Mouse (Mus musculus) hindbrain, embryonic 14.5 days (tissue): ENCODE data around the gene Eml2. TPM values are rescaled to one million over a fixed set of nuclear protein-coding genes. Genes with fewer than 3 reads are reported as not detected.

ENCODE experiments used
- ATAC-seq: fragments of 200-750 bp; cut with Nextera tagmentation; 2 replicates; pipeline ENCODE4 v1.8.0; 2017; ENCODE audit warnings: moderate number of reproducible peaks, mild to moderate bottlenecking, moderate TSS enrichment, moderate library complexity; ENCODE audit not compliant: low FRiP score
- DNase-seq: peaks from one replicate; pipeline ENCODE4 v3.0.0-alpha.2; 2015; ENCODE audit warnings: low spot score
- H3K27ac ChIP-seq: fragments of 300-500 bp; sonication (generic); 2 replicates; pipeline ENCODE4 v1.5.1; 2014; ENCODE audit warnings: mild to moderate bottlenecking, moderate library complexity
- H3K27me3 ChIP-seq: fragments of 300-500 bp; sonication (generic); 2 replicates; pipeline ENCODE4 v1.6.1; 2014; ENCODE audit warnings: mild to moderate bottlenecking, low read length, mixed read lengths; ENCODE audit not compliant: control insufficient read depth, insufficient read depth
- H3K36me3 ChIP-seq: fragments of 300-500 bp; sonication (generic); replicated peaks from 2 replicates; pipeline ENCODE4 v1.6.1; 2014; ENCODE audit not compliant: control insufficient read depth, insufficient read depth
- H3K4me1 ChIP-seq: fragments of 300-500 bp; sonication (generic); replicated peaks from 2 replicates; pipeline ENCODE4 v1.6.1; 2014; ENCODE audit warnings: antibody characterized with exemption, low read length, mixed read lengths; ENCODE audit not compliant: control insufficient read depth, insufficient read depth
- H3K4me2 ChIP-seq: fragments of 300-500 bp; sonication (generic); replicated peaks from 2 replicates; pipeline ENCODE4 v1.6.1; 2014; ENCODE audit warnings: mild to moderate bottlenecking, moderate library complexity
- H3K4me3 ChIP-seq: fragments of 300-500 bp; sonication (generic); replicated peaks from 2 replicates; pipeline ENCODE4 v1.5.1; 2014; ENCODE audit warnings: mild to moderate bottlenecking, low read length
- H3K9ac ChIP-seq: fragments of 300-500 bp; sonication (generic); 2 replicates; pipeline ENCODE4 v1.6.1; 2014
- H3K9me3 ChIP-seq: fragments of 300-500 bp; sonication (generic); 2 replicates; pipeline ENCODE4 v1.6.1; 2016; ENCODE audit warnings: low read length; ENCODE audit not compliant: control insufficient read depth
- WGBS: fragments of 180-500 bp; shearing (Covaris S2); extraction: QIAGEN DNeasy Blood & Tissue Kit; methylation state at CpG from one replicate; pipeline ENCODE4 v1.1.7; 2014; 5-methylcytosine and 5-hydroxymethylcytosine counted together
- polyA plus RNA-seq: library from polyadenylated mRNA; unstranded; fragments of >200 nt; fragmentation: Nextera tagmentation; extraction: Ambion mirVana; gene quantifications from 2 replicates; pipeline ENCODE4 v1.2.1, GENCODE M21; 2014

Eml2 gene
- 3.4 and 3.6 TPM in 2 replicates for polyA plus RNA-seq

DNA sequence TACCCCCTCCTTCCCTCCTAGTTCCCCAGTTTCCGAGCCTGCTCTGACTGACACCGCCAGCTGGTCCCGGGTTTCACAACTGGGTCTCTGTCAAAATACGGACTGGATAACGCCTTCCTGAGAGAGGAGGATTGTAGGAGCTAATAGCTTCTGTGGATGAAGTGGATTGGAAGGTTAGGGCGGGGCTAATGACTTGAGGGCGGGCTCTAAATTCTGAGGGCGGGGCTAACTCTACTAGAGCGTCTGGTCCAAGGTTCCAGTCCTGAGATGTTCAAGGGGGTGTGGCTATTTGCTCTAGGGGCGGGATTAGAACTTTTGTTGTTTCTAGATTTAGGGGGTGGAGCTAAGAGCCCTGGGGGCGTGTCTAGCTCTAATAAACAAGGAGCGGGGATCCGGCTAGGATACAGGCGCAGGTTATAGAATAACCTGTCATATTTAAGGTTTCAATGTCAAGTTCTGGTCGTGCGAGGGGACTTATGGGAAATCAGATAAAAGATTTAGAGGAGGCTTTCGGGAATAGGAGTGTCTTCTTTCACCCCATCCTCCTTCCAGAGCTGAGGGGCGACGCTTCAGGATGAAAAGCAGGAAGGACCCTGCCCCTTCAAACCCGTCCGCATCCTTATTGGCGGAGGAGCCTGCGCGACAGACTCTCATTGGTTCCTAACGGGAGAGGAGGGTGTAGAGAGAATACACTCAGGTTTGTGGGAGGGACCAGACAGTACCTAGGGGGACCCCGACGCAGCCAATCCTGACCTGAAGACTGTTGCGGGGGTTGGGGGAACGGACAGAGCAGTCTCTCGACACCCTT lies at the start of gene Eml2:
TSS of gene Eml2 (plus strand) at position 714 of the 808 bp plus-strand sequence.
- ATAC-seq (peak; percentile 95), DNase-seq (peak; percentile 86)
- Histone ChIP-seq H3K4me1 (peaks cover 45% of the 10 kb centered on the region), H3K9ac (peak within 1 kb of the TSS; percentile 76), H3K27me3 (peaks cover 29% of the 10 kb centered on the region), H3K36me3 (0 out of 2 replicates have a peak, but pooled peaks cover 4% of the 10 kb centered on the region), H3K4me3 (peak within 1 kb of the TSS; percentile 61), H3K4me2 (peak within 1 kb of the TSS; percentile 84), H3K27ac (peak within 1 kb of the TSS; percentile 74), H3K9me3 (0 out of 2 replicates have a peak, but pooled peaks cover 4% of the 10 kb centered on the region)
- WGBS = 2% methylated on average over 30 of the region's 30 CpGs

- ATAC-seq = no peak
- no peaks in the 10 kb centered on the region; the same call in 1 of the 2 replicates for H3K36me3 ChIP-seq
- DNase-seq = no peak
- H3K4me3 ChIP-seq = no peak overlapping the region
- H3K9ac ChIP-seq = no peak overlapping the region
- H3K27me3 ChIP-seq = no peaks in the 10 kb centered on the region
- H3K9me3 ChIP-seq = no peaks in the 10 kb centered on the region
- no peak overlapping the region for H3K27ac ChIP-seq
- peaks cover 12% of the 10 kb centered on the region; the same call in 1 of the 2 replicates for H3K4me1 ChIP-seq
- H3K4me2 ChIP-seq = no peak overlapping the region
- 95% methylated on average over 5 of the region's 5 CpGs for WGBS
Observed at GRCm38 (mm10) chr7:19127744-19128143, 48.5 kb upstream of the Eml2 start.

GRCm38 (mm10) chr7:19129396-19129795 lies 46.8 kb upstream of the Eml2 start:
- Histone ChIP-seq H3K9me3 (no peaks in the 10 kb centered on the region), H3K9ac (no peak overlapping the region), H3K36me3 (peaks cover 1% of the 10 kb centered on the region; the same call in 1 of the 2 replicates), H3K4me3 (no peak overlapping the region), H3K27ac (no peak overlapping the region), H3K27me3 (no peaks in the 10 kb centered on the region), H3K4me1 (peaks cover 12% of the 10 kb centered on the region; the same call in 1 of the 2 replicates), H3K4me2 (no peak overlapping the region)
- DNase-seq (no peak), ATAC-seq (no peak)
- WGBS = 97% methylated on average over 5 of the region's 5 CpGs

DNA sequence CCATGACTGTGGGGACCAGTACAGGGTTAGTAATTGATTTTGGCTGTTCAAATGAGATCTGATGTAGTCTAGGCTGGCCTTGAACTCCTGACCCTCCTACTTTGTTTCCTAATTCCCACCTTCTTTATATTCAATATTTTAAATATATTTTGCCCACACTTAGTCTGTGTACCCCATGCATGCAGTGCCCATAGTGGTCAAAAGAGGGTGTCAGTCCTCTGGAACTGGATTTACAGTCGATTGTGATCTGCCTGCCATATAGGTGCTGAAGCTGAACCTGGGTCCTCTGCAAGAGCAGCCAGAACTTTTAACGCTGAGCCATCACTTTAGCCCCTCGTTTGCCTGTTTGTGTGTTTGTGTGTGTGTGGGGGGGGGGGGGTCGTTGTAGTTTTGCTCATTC lies 45.6 kb upstream of the Eml2 start:
- Histone ChIP-seq H3K4me1 (peaks cover 12% of the 10 kb centered on the region; the same call in 1 of the 2 replicates), H3K4me3 (peak overlapping the region; percentile 35), H3K4me2 (peak overlapping the region; percentile 59), H3K27ac (peak overlapping the region; percentile 88), H3K36me3 (peaks cover 12% of the 10 kb centered on the region), H3K9me3 (no peaks in the 10 kb centered on the region), H3K27me3 (no peaks in the 10 kb centered on the region), H3K9ac (peak overlapping the region; percentile 50)
- DNase-seq (no peak), ATAC-seq (no peak)
- 32% methylated on average over 4 of the region's 4 CpGs for WGBS

DNA sequence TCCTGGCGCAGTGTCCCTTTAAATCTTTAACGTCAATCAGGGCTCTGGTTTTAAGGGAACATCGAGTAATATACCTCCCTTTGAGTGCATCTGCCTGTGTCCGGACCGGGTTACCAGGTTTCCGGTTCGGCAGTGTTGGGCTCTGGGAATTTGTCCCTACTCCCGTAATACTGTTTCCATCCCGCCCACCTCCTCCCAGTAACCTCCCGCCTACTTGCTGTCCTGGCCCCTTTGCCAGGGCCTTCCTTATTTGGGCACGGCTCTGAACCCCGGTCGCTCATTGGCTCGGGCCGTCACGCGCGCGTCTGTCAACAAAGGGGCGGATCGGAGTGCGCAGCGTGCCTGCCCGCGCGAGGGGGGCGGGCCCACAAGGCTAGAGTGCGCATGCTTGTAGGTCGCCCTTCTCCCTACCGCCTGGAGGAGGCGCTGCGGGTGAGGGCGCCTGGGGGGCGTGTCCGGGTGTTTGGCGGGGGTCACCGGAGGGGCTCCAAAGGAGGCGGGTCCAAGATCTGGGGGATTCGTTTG lies 44.8 kb upstream of the Eml2 start:
- WGBS = under 1% methylated on average over 39 of the region's 39 CpGs
- no peaks in the 10 kb centered on the region for H3K27me3 ChIP-seq

DNA sequence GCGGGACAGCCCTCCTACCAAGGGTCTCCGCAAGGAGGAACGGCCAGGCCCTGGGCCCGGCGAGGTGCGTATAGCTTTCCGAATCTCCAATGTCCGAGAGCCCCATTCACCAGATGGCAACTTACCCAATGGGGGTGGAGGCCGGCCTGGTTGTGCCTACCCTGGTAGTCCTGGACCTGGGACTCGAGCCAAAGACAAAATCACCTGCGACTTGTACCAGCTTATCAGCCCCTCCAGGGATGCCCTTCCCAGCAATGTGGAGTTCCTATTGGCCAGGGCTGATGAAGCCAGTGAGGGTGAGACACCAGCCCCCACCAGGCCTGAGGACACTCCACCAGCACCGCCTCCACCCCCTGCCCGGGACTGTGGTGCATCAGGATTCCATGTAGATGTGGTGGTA lies 40.1 kb upstream of the Eml2 start:
- no peak overlapping the region for H3K4me2 ChIP-seq
- H3K36me3 ChIP-seq = peaks cover 67% of the 10 kb centered on the region
- H3K4me3 ChIP-seq = no peak overlapping the region
- 0 out of 2 replicates have a peak, but pooled peaks cover 4% of the 10 kb centered on the region for H3K4me1 ChIP-seq
- no peaks in the 10 kb centered on the region for H3K9me3 ChIP-seq
- 97% methylated on average over 13 of the region's 13 CpGs for whole genome bisulfite sequencing
- no peak overlapping the region for H3K27ac ChIP-seq
- no peak for DNase-seq
- H3K27me3 ChIP-seq = no peaks in the 10 kb centered on the region
- ATAC-seq = no peak
- no peak overlapping the region for H3K9ac ChIP-seq

More for the DNA sequence above, 44.8 kb upstream of the Eml2 start:
- Histone ChIP-seq H3K27ac (peak overlapping the region; percentile 88), H3K4me3 (peak overlapping the region; percentile 35), H3K4me2 (peak overlapping the region; percentile 59), H3K4me1 (peaks cover 12% of the 10 kb centered on the region; the same call in 1 of the 2 replicates), H3K36me3 (peaks cover 19% of the 10 kb centered on the region), H3K9me3 (no peaks in the 10 kb centered on the region), H3K9ac (peak overlapping the region; percentile 53)
- DNase-seq (peak; percentile 95), ATAC-seq (peak; percentile 98)

DNA sequence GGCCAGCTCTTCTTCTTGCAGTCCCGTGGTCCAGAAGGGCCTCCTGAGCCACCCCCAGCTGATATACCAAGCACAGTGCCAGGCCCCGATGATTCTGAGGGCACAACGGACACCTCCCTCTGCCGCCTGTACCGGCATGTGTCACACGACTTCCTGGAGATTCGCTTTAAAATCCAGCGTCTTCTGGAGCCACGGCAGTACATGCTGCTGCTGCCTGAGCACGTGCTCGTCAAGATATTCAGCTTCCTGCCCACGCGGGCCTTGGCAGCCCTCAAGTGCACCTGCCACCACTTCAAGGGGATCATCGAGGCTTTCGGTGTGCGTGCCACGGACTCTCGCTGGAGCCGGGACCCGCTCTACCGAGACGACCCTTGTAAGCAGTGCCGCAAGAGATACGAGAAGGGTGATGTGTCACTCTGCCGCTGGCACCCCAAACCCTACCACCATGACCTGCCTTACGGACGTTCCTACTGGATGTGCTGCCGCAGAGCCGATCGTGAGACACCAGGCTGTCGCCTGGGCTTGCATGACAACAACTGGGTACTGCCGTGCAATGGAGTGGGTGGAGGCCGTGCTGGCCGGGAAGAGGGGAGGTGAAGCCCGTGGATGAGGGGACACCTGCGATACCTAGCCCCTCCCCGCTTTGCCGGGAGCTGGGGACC lies 39.4 kb upstream of the Eml2 start:
- WGBS = 94% methylated on average over 38 of the region's 38 CpGs
- Histone ChIP-seq H3K4me1 (0 out of 2 replicates have a peak, but pooled peaks cover 4% of the 10 kb centered on the region), H3K4me2 (no peak overlapping the region), H3K27ac (no peak overlapping the region), H3K27me3 (no peaks in the 10 kb centered on the region), H3K4me3 (no peak overlapping the region), H3K9ac (no peak overlapping the region), H3K36me3 (peaks cover 73% of the 10 kb centered on the region), H3K9me3 (no peaks in the 10 kb centered on the region)
- DNase-seq = no peak
- no peak for ATAC-seq

DNA sequence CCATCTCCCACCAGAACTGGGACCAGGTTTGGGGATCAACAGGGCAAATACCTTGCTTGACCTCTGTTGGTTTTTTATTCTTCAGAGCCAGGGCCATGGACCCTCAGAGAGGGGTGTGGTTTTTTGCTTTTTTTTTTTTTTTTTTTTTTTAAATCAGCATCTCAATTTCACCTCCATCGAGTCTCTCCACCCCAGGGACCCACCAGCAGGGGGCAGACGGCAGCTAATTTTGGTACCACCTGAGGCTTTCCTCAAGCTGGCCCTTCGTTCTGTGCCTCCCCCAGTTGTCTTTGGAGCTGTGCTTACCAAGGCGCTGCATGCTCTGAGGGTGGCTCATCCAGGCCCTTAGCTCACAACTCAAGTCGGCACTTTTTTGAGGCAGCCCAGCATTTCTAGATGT lies 38.8 kb upstream of the Eml2 start:
- WGBS = 50% methylated on average over 5 of the region's 5 CpGs
- Histone ChIP-seq H3K9ac (no peak overlapping the region), H3K36me3 (peaks cover 74% of the 10 kb centered on the region), H3K4me3 (no peak overlapping the region), H3K4me2 (no peak overlapping the region), H3K9me3 (no peaks in the 10 kb centered on the region), H3K4me1 (no peaks in the 10 kb centered on the region), H3K27me3 (no peaks in the 10 kb centered on the region), H3K27ac (no peak overlapping the region)
- DNase-seq = no peak
- no peak for ATAC-seq

DNA sequence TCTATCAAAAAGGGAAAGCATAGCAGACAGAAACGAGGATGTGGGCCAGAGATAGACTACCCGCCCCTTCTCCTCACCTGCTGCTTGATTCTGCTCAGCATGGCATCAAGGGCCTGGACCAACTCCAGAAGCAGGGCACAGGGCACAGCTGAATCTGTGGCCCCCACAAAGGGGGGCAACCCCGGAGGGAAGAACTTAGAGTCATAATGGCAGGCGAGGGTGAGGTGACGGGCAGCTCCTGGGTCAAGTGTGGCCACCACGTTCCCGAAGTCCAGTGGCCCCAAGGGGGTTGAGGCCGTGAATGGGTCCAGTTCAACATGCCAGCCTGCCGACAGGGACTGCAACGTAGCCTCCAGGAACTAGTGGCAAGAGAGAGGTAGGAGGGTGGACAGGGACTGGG lies 29.4 kb upstream of the Eml2 start:
- DNase-seq (no peak), ATAC-seq (no peak)
- H3K4me3 ChIP-seq = no peak overlapping the region
- peaks cover 21% of the 10 kb centered on the region for H3K36me3 ChIP-seq
- H3K4me2 ChIP-seq = no peak overlapping the region
- H3K9ac ChIP-seq = no peak overlapping the region
- no peaks in the 10 kb centered on the region for H3K27me3 ChIP-seq
- peaks cover 18% of the 10 kb centered on the region for H3K4me1 ChIP-seq
- 93% methylated on average over 10 of the region's 10 CpGs for WGBS
- H3K9me3 ChIP-seq = no peaks in the 10 kb centered on the region
- no peak overlapping the region for H3K27ac ChIP-seq
